In the genomic region with DNA sequence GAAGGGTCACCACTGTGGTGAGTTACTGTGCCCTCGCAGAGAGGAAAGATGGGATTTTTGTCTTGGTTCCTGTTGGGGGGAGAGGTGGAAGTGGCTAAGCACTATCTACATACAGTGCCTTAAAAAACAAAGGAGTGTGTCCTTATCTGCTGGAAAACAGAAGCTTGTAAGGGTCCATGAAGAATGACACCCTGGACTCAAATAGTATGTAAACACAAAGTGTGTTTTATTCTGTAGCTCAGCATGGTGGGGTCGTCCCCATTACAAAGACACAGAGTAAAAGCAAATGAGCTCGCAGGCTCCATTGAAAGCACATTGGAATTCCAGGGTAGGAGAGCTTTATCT, we compare ENCODE assay signal across 8 mouse cellular contexts. TPM values are rescaled to one million over a fixed set of nuclear protein-coding genes. Genes with fewer than 3 reads are reported as not detected.
DNase-seq lines count a peak whose midpoint lies in the region; ATAC-seq and TF ChIP-seq lines count a peak whose summit lies in the region.

No protein-coding gene starts in this region.

- H3K4me3 ChIP-seq in heart, embryonic 15.5 days: peak overlapping the region; percentile 72
- H3K4me3 ChIP-seq in forebrain, postnatal 0 days (ENCODE audit: low read depth, low read length): peak overlapping the region; percentile 80

- ATAC-seq in heart, embryonic 15.5 days (replicated peaks; ENCODE audit: insufficient number of reproducible peaks, insufficient read depth, low FRiP score, low read depth): no peak
- ATAC-seq in forebrain, postnatal 0 days: no peak
- ATAC-seq in megakaryocyte-erythroid progenitor cell, adult 5-6 weeks (replicated peaks; ENCODE audit: low FRiP score, low TSS enrichment, poor library complexity, severe bottlenecking): peak; percentile 35

- H3K27me3 ChIP-seq in heart, embryonic 15.5 days: no peaks in the 10 kb centered on the region
- no peaks in the 10 kb centered on the region for H3K27me3 ChIP-seq in forebrain, postnatal 0 days (ENCODE audit: insufficient read depth, low read length)

- no peak for TF ChIP-seq CTCF in forebrain, postnatal 0 days (IDR thresholded peaks at IDR 0.05; ENCODE audit: low read depth)

- peak overlapping the region; percentile 79 for H3K4me2 ChIP-seq in heart, embryonic 15.5 days
- H3K4me2 ChIP-seq in forebrain, postnatal 0 days (ENCODE audit: low read depth): peak overlapping the region; percentile 62

- 37% methylated on average over 3 of the region's 3 CpGs for WGBS in heart, embryonic 15.5 days
- 35% methylated on average over 3 of the region's 3 CpGs for WGBS in forebrain, postnatal 0 days

- peak overlapping the region; percentile 93 for H3K27ac ChIP-seq in heart, embryonic 15.5 days
- peak overlapping the region; percentile 88 for H3K27ac ChIP-seq in forebrain, postnatal 0 days (ENCODE audit: low read depth, low read length)

- H3K4me1 ChIP-seq in heart, embryonic 15.5 days (replicated peaks): peaks cover 10% of the 10 kb centered on the region; the same call in 1 of the 2 replicates
- no peaks in the 10 kb centered on the region for H3K4me1 ChIP-seq in forebrain, postnatal 0 days (ENCODE audit: insufficient read depth)

- no peaks in the 10 kb centered on the region for H3K9me3 ChIP-seq in heart, embryonic 15.5 days (replicated peaks)
- no peaks in the 10 kb centered on the region for H3K9me3 ChIP-seq in forebrain, postnatal 0 days (ENCODE audit: low read length)

- H3K36me3 ChIP-seq in heart, embryonic 15.5 days: no peaks in the 10 kb centered on the region
- H3K36me3 ChIP-seq in forebrain, postnatal 0 days (ENCODE audit: insufficient read depth): no peaks in the 10 kb centered on the region

- peak overlapping the region; percentile 82 for H3K9ac ChIP-seq in heart, embryonic 15.5 days
- peak overlapping the region; percentile 73 for H3K9ac ChIP-seq in forebrain, postnatal 0 days

- DNase-seq in heart, adult 11 months: no peak
- DNase-seq in MN1 (ENCODE audit: low spot score): peak; percentile 14
- no peak for DNase-seq in forebrain, postnatal 0 days
- DNase-seq in adrenal gland, postnatal 25 days: no peak
- DNase-seq in layer of hippocampus, postnatal 25 days (ENCODE audit: extremely low spot score in 1 of 2, low spot score in 1 of 2): no peak
- no peak for DNase-seq in natural killer cell, adult 2 months (ENCODE audit: low spot score in 2 of 2)

RNA-seq across cellular contexts. Expression of gene Aasdh, which starts 0.8 kb away (rescaled TPM):
- polyA plus RNA-seq in heart, embryonic 15.5 days (2015; fragmentation: Nextera tagmentation; extraction: Ambion mirVana): 13.9 and 14.1 TPM in 2 replicates
- 16.1 and 18.8 TPM in 2 replicates for total RNA-seq in forebrain, postnatal 0 days (2014; rRNA removed)
- polyA plus RNA-seq in forebrain, postnatal 0 days (2015; fragmentation: Nextera tagmentation; extraction: Ambion mirVana): 6.7 and 13.3 TPM in 2 replicates
- 41.1 and 55.8 TPM in 2 replicates for total RNA-seq in megakaryocyte-erythroid progenitor cell, adult 5-6 weeks (2014; fragmentation: Nextera tagmentation)
- total RNA-seq in megakaryocyte-erythroid progenitor cell, adult 5-6 weeks (2017): 21.4 and 41.4 TPM in 2 replicates
- 24.0 and 32.1 TPM in 2 replicates for total RNA-seq in adrenal gland, postnatal 25 days (2021)
- total RNA-seq in layer of hippocampus, postnatal 25 days (2021): 10 to 100 TPM; 17.4 to 23.2 TPM

RNA-seq across cellular contexts. Expression of gene Paics, which starts 45.0 kb away (rescaled TPM):
- polyA plus RNA-seq in heart, embryonic 15.5 days (2015; fragmentation: Nextera tagmentation; extraction: Ambion mirVana): 208 and 244 TPM in 2 replicates
- 142 and 150 TPM in 2 replicates for total RNA-seq in forebrain, postnatal 0 days (2014; rRNA removed)
- 147 and 152 TPM in 2 replicates for polyA plus RNA-seq in forebrain, postnatal 0 days (2015; fragmentation: Nextera tagmentation; extraction: Ambion mirVana)
- total RNA-seq in megakaryocyte-erythroid progenitor cell, adult 5-6 weeks (2014; fragmentation: Nextera tagmentation): 238 and 301 TPM in 2 replicates
- 403 and 467 TPM in 2 replicates for total RNA-seq in megakaryocyte-erythroid progenitor cell, adult 5-6 weeks (2017)
- total RNA-seq in adrenal gland, postnatal 25 days (2021): 239 and 257 TPM in 2 replicates
- 10 to 100 TPM; 88.6 to 96.3 TPM for total RNA-seq in layer of hippocampus, postnatal 25 days (2021)

RNA-seq across cellular contexts. Expression of gene Ppat, which starts 45.3 kb away (rescaled TPM):
- polyA plus RNA-seq in heart, embryonic 15.5 days (2015; fragmentation: Nextera tagmentation; extraction: Ambion mirVana): 18.4 and 22.7 TPM in 2 replicates
- total RNA-seq in forebrain, postnatal 0 days (2014; rRNA removed): 15.3 and 16.1 TPM in 2 replicates
- polyA plus RNA-seq in forebrain, postnatal 0 days (2015; fragmentation: Nextera tagmentation; extraction: Ambion mirVana): 10.5 and 11.2 TPM in 2 replicates
- 63.2 and 82.8 TPM in 2 replicates for total RNA-seq in megakaryocyte-erythroid progenitor cell, adult 5-6 weeks (2014; fragmentation: Nextera tagmentation)
- total RNA-seq in megakaryocyte-erythroid progenitor cell, adult 5-6 weeks (2017): 121 and 133 TPM in 2 replicates
- total RNA-seq in adrenal gland, postnatal 25 days (2021): 20.9 and 28.0 TPM in 2 replicates
- 10 to 100 TPM; 14.3 to 18.1 TPM for total RNA-seq in layer of hippocampus, postnatal 25 days (2021)
